Mouse (Mus musculus) heart, adult 2 months (tissue): ENCODE measurements around the gene Psma3. TPM values are rescaled to one million over a fixed set of nuclear protein-coding genes. Genes with fewer than 3 reads are reported as not detected.

Experiments
- DNase-seq, 2 experiments: peaks; one replicate each; pipeline ENCODE4 v3.0.0; 2021
- H3K27ac ChIP-seq: fragments of 200-600 bp; 2 replicates; pipeline ENCODE4 v1.8.1; 2022
- H3K27me3 ChIP-seq: fragments of 200-500 bp; 2 replicates; pipeline ENCODE4 v1.6.1; 2012; ENCODE audit warnings: mild to moderate bottlenecking, low read length, inconsistent platforms, mixed read lengths; ENCODE audit not compliant: control insufficient read depth, insufficient read depth
- H3K36me3 ChIP-seq: fragments of 200-500 bp; 2 replicates; pipeline ENCODE4 v1.6.1; 2012; ENCODE audit warnings: low read length, inconsistent platforms; ENCODE audit not compliant: control insufficient read depth, insufficient read depth
- H3K4me1 ChIP-seq: fragments of 200-500 bp; 2 replicates; pipeline ENCODE4 v1.6.1; 2011; ENCODE audit warnings: low read length; ENCODE audit not compliant: control insufficient read depth, insufficient read depth
- H3K4me3 ChIP-seq: fragments of 200-600 bp; 2 replicates; pipeline ENCODE4 v1.8.1; 2022
- H3K79me2 ChIP-seq: fragments of 200-500 bp; replicated peaks from 2 replicates; pipeline ENCODE4 v1.6.1; 2012; ENCODE audit warnings: mild to moderate bottlenecking, inconsistent platforms, low read length, moderate library complexity, mixed read lengths; ENCODE audit not compliant: control insufficient read depth, insufficient read depth
- H3K9ac ChIP-seq: fragments of 200-500 bp; 2 replicates; pipeline ENCODE4 v1.6.1; 2012; ENCODE audit warnings: low read depth, mild to moderate bottlenecking, control low read depth, inconsistent platforms, low read length, mixed read lengths
- CTCF ChIP-seq: fragments of 200-600 bp; IDR thresholded peaks from 2 replicates; pipeline ENCODE4 v1.8.1; 2022; ENCODE audit warnings: antibody characterized with exemption, mild to moderate bottlenecking, moderate library complexity
- EP300 ChIP-seq: fragments of 200-500 bp; IDR thresholded peaks from 2 replicates; pipeline ENCODE4 v1.6.1; 2011; ENCODE audit warnings: low read depth, low read length, control low read depth; ENCODE audit not compliant: insufficient read depth
- POLR2A ChIP-seq: fragments of 200-500 bp; IDR thresholded peaks from 2 replicates; pipeline ENCODE4 v1.6.1; 2011; ENCODE audit warnings: mild to moderate bottlenecking, low read depth, low read length, control low read depth; ENCODE audit not compliant: insufficient read depth
- WGBS: fragments of 180-500 bp; shearing (Covaris S2); methylation state at CpG from one replicate; pipeline ENCODE4 v1.1.7; 2018; 5-methylcytosine and 5-hydroxymethylcytosine counted together
- intact Hi-C: fragments of 180-260 bp; cut with DNase I; formaldehyde crosslinking; loops from one replicate; pipeline ENCODE4 v1.15.1; 2025
- polyA plus RNA-seq: library from polyadenylated mRNA; depleted of rRNA; stranded (reverse); fragments of >200 nt; gene quantifications from 2 replicates; pipeline ENCODE4 v1.2.3, GENCODE M21; 2012
- total RNA-seq, 2 experiments: library from RNA; stranded (reverse); gene quantifications; 2 replicates each; pipeline ENCODE4 v1.2.3; 2021

Gene Psma3
- total and polyA plus RNA-seq, 3 experiments = 27.6 to 186 (median 174) TPM

DNA sequence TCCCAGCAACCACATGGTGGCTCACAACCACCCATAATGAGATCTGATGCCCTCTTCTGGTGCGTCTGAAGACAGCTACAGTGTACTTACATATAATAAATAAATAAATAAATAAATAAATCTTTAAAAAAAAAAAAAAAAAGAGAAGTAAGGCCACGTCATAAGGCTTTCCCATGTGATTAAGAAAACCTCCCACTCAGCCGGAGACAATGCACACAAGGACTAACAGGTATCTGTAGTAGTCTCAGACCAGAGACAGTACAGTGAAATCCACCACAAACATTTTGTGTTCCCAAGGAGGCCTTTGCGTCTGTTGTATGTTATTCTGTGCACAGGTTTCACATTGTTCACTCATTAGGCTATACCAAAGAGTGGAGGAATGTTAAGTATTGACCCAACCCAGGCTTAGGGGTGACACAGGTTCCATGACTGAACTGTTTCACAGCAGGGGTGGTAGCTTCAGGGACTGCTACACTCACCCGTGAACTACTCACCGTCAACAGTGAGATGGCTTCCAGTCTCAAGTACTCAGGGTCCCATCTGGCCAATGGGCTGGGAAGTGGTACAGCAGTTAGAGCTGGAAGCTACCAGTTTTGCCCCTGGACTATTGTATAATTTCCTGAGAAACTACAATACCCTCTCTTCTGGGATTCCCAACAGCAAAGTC lies 29.5 kb downstream of the Psma3 start:
- Histone ChIP-seq H3K79me2 (no peaks in the 10 kb centered on the region; the same call in 1 of the 2 replicates), H3K27ac (no peak overlapping the region), H3K9ac (no peak overlapping the region), H3K4me1 (peaks cover 7% of the 10 kb centered on the region), H3K36me3 (peaks cover 32% of the 10 kb centered on the region), H3K4me3 (no peak overlapping the region), H3K27me3 (no peaks in the 10 kb centered on the region)
- WGBS = 82% methylated on average over 5 of the region's 6 CpGs
- no peak for DNase-seq
- no peak for TF ChIP-seq CTCF
- no peak for TF ChIP-seq EP300
- no peak for TF ChIP-seq POLR2A
- intact Hi-C loops = no loop called here

- 84% methylated on average over 6 of the region's 6 CpGs for WGBS
- intact Hi-C loops = no loop called here
- H3K4me1 ChIP-seq = peaks cover 3% of the 10 kb centered on the region
- no peak overlapping the region for H3K4me3 ChIP-seq
- peaks cover 36% of the 10 kb centered on the region for H3K36me3 ChIP-seq
- H3K9ac ChIP-seq = no peak overlapping the region
- H3K79me2 ChIP-seq = peaks cover 1% of the 10 kb centered on the region
- H3K27me3 ChIP-seq = no peaks in the 10 kb centered on the region
- TF ChIP-seq CTCF = no peak
- TF ChIP-seq POLR2A = no peak
- TF ChIP-seq EP300 = no peak
- no peak overlapping the region for H3K27ac ChIP-seq
- DNase-seq = no peak
These were observed 31.7 kb downstream of the Psma3 start for GRCm38 (mm10) chr12:71006141-71006540.

DNA sequence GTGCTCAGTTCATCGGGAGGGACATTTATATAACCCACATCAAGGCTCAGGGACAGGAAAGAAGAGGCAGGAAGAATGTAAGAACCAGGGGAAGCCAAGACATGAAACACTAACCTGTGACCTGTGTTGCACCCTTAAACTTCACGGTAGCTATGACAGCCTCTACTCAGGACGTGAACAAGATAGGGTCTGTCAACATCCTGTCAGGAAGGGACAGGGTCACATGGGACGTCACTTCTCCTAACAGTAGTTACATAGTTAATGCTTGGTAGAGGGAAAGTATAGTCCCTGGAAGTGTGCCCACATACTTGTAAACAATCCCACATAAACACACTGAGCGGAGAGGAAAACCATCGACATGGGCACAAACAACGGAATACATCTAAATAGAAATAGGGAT lies 32.5 kb downstream of the Psma3 start:
- Histone ChIP-seq H3K4me1 (peaks cover 6% of the 10 kb centered on the region), H3K4me3 (no peak overlapping the region), H3K27me3 (no peaks in the 10 kb centered on the region), H3K9ac (no peak overlapping the region), H3K27ac (no peak overlapping the region), H3K79me2 (peaks cover 1% of the 10 kb centered on the region), H3K36me3 (peaks cover 39% of the 10 kb centered on the region)
- WGBS = 39% methylated on average over 7 of the region's 7 CpGs
- DNase-seq = no peak
- intact Hi-C loops = no loop called here
- TF ChIP-seq POLR2A (no peak), CTCF (no peak), EP300 (no peak)

GRCm38 (mm10) chr12:71009769-71010168 lies 35.3 kb downstream of the Psma3 start:
- WGBS = 21% methylated on average over 4 of the region's 4 CpGs
- TF ChIP-seq CTCF (no peak), EP300 (0 out of 2 replicates have a peak, but pooled peaks have one; percentile 36)
- no peak overlapping the region for H3K9ac ChIP-seq
- no peaks in the 10 kb centered on the region for H3K27me3 ChIP-seq
- intact Hi-C loops = no loop called here
- H3K79me2 ChIP-seq = peaks cover 2% of the 10 kb centered on the region
- peaks cover 57% of the 10 kb centered on the region for H3K36me3 ChIP-seq
- peak overlapping the region; percentile 4; the same call in 1 of the 2 replicates for H3K27ac ChIP-seq
- peak; percentile 59 to 70 for DNase-seq
- no peak overlapping the region for H3K4me3 ChIP-seq
- H3K4me1 ChIP-seq = peaks cover 16% of the 10 kb centered on the region

- no peak for TF ChIP-seq CTCF
- no peak for TF ChIP-seq EP300
- TF ChIP-seq POLR2A = no peak
- no peak for DNase-seq
- Histone ChIP-seq H3K4me1 (peaks cover 14% of the 10 kb centered on the region), H3K9ac (peak overlapping the region; percentile 83), H3K79me2 (0 out of 2 replicates have a peak, but pooled peaks cover 1% of the 10 kb centered on the region), H3K27me3 (no peaks in the 10 kb centered on the region), H3K4me3 (peak overlapping the region; percentile 79), H3K27ac (peak overlapping the region; percentile 98), H3K36me3 (peaks cover 30% of the 10 kb centered on the region)
- WGBS = under 1% methylated on average over 29 of the region's 32 CpGs
- intact Hi-C loops = loop anchor here (1.0 to 2.0 kb wide), 2 partner anchors 34 to 40 kb away; no protein-coding TSS in a partner anchor
These were observed 40.5 kb downstream of the Psma3 start for GRCm38 (mm10) chr12:71014845-71015362.

DNA sequence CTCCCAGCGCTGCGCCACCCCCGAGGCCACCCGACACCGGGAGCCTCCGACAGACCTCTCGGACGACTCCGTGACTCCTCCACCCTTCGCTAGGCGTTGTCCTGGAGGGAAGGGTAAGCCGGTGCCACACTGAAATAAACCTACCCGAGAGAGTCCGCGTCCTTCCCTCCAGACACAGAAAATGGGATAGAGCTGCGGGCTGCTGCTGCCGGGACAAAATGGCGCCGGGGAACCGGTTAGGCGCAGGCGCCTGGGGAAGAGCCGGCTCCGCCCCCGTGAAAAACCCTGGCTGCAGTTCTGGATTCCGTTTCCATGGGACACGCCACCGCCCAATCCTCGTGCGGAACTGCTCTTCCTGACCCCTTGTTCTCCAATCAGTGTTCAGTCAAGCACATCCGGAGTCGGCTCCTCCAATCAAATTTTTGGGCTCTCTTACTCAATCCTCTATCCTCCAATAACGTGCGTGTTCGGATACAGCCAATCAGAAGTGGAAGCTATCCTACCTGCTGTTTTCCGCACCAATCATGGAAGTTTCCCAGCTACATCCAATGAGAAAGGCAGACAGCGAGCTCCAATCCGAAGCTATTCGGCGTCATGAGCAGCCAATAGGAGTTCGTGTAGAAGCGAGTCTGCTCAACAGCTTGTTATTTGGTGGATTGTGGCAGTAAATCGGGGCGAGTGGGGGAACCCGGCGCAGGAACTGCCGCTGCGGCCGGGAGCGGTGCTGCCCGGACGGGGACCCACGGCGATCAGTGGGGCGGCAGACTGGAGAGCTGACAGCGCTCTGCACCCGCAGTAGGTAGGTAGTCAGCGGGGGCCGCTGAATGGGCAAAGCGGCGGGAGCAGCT lies 41.2 kb downstream of the Psma3 start, which contains the start of gene Arid4a:
Gene Arid4a, plus strand, starts transcription at position 628 of the 848 bp plus-strand sequence.
- peak within 1 kb of the TSS; percentile 96 for H3K4me3 ChIP-seq
- H3K9ac ChIP-seq = peak within 1 kb of the TSS; percentile 97
- H3K27me3 ChIP-seq = no peaks in the 10 kb centered on the region
- H3K36me3 ChIP-seq = peaks cover 24% of the 10 kb centered on the region
- H3K79me2 ChIP-seq = 0 out of 2 replicates have a peak, but pooled peaks cover 1% of the 10 kb centered on the region
- peak within 1 kb of the TSS; percentile 98 for H3K27ac ChIP-seq
- peak; percentile 95 to 99 for DNase-seq
- TF ChIP-seq EP300 = peak; percentile 40; the same call in 1 of the 2 replicates
- TF ChIP-seq POLR2A = peak; percentile 94
- TF ChIP-seq CTCF = no peak
- intact Hi-C loops = loop anchor here (1.0 to 2.0 kb wide), 3 partner anchors 33 to 47 kb away; no protein-coding TSS in a partner anchor
- WGBS = under 1% methylated on average over 61 of the region's 61 CpGs
- peaks cover 12% of the 10 kb centered on the region for H3K4me1 ChIP-seq
